Mouse (Mus musculus): ENCODE data around the gene Mbd3. TPM values are rescaled to one million over a fixed set of nuclear protein-coding genes. Genes with fewer than 3 reads are reported as not detected.

Mbd3 gene
- total and polyA plus RNA-seq, 2 experiments from 2014 or later, result 43.9 to 196 TPM

DNA sequence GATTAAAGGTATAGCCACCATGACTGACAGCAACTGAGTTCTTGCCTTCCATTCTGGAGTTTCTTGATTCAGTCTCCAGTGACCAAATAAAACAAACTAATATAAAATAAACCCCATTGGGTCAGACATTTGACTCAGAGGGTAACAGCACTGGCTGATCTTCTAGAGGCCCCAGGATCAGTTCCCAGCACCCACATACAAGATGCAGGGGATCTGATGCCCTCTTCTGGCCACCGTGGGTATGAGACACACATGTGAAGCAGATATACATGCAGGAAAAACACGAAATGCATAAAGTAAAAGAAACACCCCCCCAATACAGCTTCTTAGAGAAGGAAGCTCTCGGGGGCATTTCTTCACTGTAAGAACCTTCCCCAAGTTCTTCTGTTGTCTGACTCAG is 25.7 kb upstream of the Mbd3 start:
- 92% methylated on average over 3 of the region's 3 CpGs for WGBS
- no peak overlapping the region for H3K27ac ChIP-seq (ENCODE audit: low read depth, low read length)
- H3K4me3 ChIP-seq (ENCODE audit: low read depth, low read length), result no peak overlapping the region
- TF ChIP-seq CTCF (IDR thresholded peaks at IDR 0.05; ENCODE audit: low read depth), result no peak
- H3K36me3 ChIP-seq (ENCODE audit: insufficient read depth), result peaks cover 60% of the 10 kb centered on the region
- DNase-seq (no peak), ATAC-seq (no peak)
- H3K4me2 ChIP-seq (ENCODE audit: low read depth), result no peak overlapping the region
- H3K27me3 ChIP-seq (ENCODE audit: insufficient read depth, low read length), result no peaks in the 10 kb centered on the region
- no peak overlapping the region for H3K9ac ChIP-seq
- H3K4me1 ChIP-seq (ENCODE audit: insufficient read depth), result no peaks in the 10 kb centered on the region
- H3K9me3 ChIP-seq (ENCODE audit: low read length), result no peaks in the 10 kb centered on the region

DNA sequence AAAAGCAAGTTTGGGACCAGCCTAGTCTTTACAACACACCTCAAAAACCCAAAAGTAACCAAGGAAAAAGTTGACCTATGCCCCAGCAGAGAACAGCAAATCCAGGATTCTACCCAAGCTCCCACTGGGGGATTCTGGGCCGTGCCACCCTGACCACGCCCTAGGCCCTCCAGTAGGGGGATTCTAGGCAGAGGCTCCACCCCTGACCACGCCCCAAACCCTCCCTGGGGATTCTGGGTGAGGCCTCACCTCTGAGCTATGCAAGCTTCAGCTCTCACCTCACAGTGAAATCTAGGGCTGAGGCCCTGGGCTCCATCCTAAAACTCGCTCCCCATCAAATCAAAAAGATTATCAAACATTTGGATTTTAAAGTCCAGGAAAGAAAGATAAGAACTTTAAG is 24.2 kb upstream of the Mbd3 start:
- DNase-seq (no peak), ATAC-seq (no peak)
- Histone ChIP-seq H3K27me3 (ENCODE audit: insufficient read depth, low read length) (no peaks in the 10 kb centered on the region), H3K4me1 (ENCODE audit: insufficient read depth) (no peaks in the 10 kb centered on the region), H3K27ac (ENCODE audit: low read depth, low read length) (no peak overlapping the region), H3K9ac (no peak overlapping the region), H3K4me2 (ENCODE audit: low read depth) (no peak overlapping the region), H3K9me3 (ENCODE audit: low read length) (no peaks in the 10 kb centered on the region), H3K4me3 (ENCODE audit: low read depth, low read length) (no peak overlapping the region), H3K36me3 (ENCODE audit: insufficient read depth) (peaks cover 64% of the 10 kb centered on the region)
- no peak for TF ChIP-seq CTCF (IDR thresholded peaks at IDR 0.05; ENCODE audit: low read depth)
- 57% methylated on average over 4 of the region's 4 CpGs for whole genome bisulfite sequencing

DNA sequence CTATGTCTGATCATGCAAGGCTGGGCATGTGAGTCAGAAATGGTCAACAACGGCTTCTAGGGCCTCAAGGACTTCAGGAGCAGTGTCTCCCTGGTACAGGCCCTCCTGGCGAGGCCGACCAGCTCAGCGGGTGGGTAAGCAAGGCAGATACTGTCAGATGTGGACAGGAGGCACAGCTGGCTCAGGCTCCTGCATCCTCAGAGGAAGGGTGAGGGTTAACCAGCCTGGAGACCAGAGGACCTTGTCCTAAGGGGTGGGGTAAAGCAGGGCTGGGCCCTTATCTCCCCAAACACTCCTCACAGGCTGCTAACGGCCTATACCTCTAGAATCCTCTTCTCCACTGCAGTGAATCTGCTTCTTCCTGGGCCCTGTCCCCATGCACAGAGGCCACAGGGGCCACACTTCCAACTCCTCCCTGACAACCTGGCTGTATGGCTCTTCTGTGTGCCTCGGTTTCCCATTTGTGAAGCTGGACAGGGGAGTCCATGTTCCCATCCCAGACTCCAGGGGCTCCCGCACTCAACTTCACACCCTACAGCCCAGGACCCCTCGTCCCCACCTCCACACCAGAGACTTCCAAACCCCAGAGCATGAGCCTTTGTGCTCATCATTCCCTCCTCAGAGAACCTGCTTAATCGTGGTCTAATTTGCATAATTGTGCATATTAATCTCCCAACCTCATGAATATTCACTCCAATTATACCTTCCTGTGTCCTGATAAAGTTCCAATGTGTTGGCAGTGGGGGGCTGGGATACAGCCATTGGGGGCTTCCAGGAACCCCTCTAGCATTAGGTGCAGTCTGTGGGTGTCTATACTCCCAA is 22.5 kb upstream of the Mbd3 start:
- Histone ChIP-seq H3K27ac (ENCODE audit: low read depth, low read length) (peak overlapping the region; percentile 57), H3K4me2 (ENCODE audit: low read depth) (no peak overlapping the region), H3K4me3 (ENCODE audit: low read depth, low read length) (no peak overlapping the region), H3K4me1 (ENCODE audit: insufficient read depth) (no peaks in the 10 kb centered on the region), H3K9ac (peak overlapping the region; percentile 22; the same call in 1 of the 2 replicates), H3K27me3 (ENCODE audit: insufficient read depth, low read length) (no peaks in the 10 kb centered on the region), H3K9me3 (ENCODE audit: low read length) (no peaks in the 10 kb centered on the region), H3K36me3 (ENCODE audit: insufficient read depth) (peaks cover 66% of the 10 kb centered on the region)
- DNase-seq (no peak), ATAC-seq (peak; percentile 52; the same call in 1 of the 2 replicates)
- 66% methylated on average over 9 of the region's 9 CpGs for WGBS
- no peak for TF ChIP-seq CTCF (IDR thresholded peaks at IDR 0.05; ENCODE audit: low read depth)

DNA sequence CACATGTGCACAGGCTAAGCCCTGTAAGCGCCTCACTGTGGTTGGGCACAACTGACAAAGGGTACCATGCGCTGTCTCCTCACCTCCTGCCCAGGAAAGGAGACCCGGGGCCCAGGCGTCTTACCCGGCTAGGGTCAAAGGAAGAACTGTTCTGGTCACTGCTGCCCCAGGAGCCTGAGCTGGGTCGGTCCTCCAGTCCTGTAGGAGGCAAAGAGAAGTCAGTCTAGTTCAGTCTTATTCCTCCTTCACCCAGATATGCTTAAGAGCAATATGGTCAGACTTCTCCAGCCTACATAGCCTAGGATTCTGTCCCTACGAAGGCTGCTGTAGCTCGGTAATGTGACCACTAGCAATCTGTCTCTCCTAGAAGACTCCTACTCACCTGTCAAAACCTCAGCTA is 21.9 kb upstream of the Mbd3 start:
- H3K4me2 ChIP-seq (ENCODE audit: low read depth), result no peak overlapping the region
- H3K27ac ChIP-seq (ENCODE audit: low read depth, low read length), result 0 out of 2 replicates have a peak overlapping the region, but pooled peaks have one; percentile 57
- H3K27me3 ChIP-seq (ENCODE audit: insufficient read depth, low read length), result no peaks in the 10 kb centered on the region
- H3K4me3 ChIP-seq (ENCODE audit: low read depth, low read length), result no peak overlapping the region
- WGBS, result 94% methylated on average over 8 of the region's 8 CpGs
- no peak overlapping the region for H3K9ac ChIP-seq
- ATAC-seq, result no peak
- no peak for DNase-seq
- peaks cover 66% of the 10 kb centered on the region for H3K36me3 ChIP-seq (ENCODE audit: insufficient read depth)
- H3K4me1 ChIP-seq (ENCODE audit: insufficient read depth), result no peaks in the 10 kb centered on the region
- no peak for TF ChIP-seq CTCF (IDR thresholded peaks at IDR 0.05; ENCODE audit: low read depth)
- no peaks in the 10 kb centered on the region for H3K9me3 ChIP-seq (ENCODE audit: low read length)

GRCm38 (mm10) chr10:80420729-80421128 is 21.4 kb upstream of the Mbd3 start:
- Histone ChIP-seq H3K36me3 (ENCODE audit: insufficient read depth) (peaks cover 69% of the 10 kb centered on the region), H3K9me3 (ENCODE audit: low read length) (no peaks in the 10 kb centered on the region), H3K4me2 (ENCODE audit: low read depth) (no peak overlapping the region), H3K4me1 (ENCODE audit: insufficient read depth) (no peaks in the 10 kb centered on the region), H3K27ac (ENCODE audit: low read depth, low read length) (no peak overlapping the region), H3K4me3 (ENCODE audit: low read depth, low read length) (no peak overlapping the region), H3K27me3 (ENCODE audit: insufficient read depth, low read length) (no peaks in the 10 kb centered on the region), H3K9ac (no peak overlapping the region)
- DNase-seq, result no peak
- WGBS, result 88% methylated on average over 10 of the region's 10 CpGs
- ATAC-seq, result no peak
- no peak for TF ChIP-seq CTCF (IDR thresholded peaks at IDR 0.05; ENCODE audit: low read depth)

GRCm38 (mm10) chr10:80419419-80419818 is 20.1 kb upstream of the Mbd3 start:
- no peaks in the 10 kb centered on the region for H3K27me3 ChIP-seq (ENCODE audit: insufficient read depth, low read length)
- DNase-seq (no peak), ATAC-seq (no peak)
- peaks cover 71% of the 10 kb centered on the region for H3K36me3 ChIP-seq (ENCODE audit: insufficient read depth)
- H3K4me1 ChIP-seq (ENCODE audit: insufficient read depth), result no peaks in the 10 kb centered on the region
- no peak for TF ChIP-seq CTCF (IDR thresholded peaks at IDR 0.05; ENCODE audit: low read depth)
- H3K4me2 ChIP-seq (ENCODE audit: low read depth), result no peak overlapping the region
- 49% methylated on average over 8 of the region's 8 CpGs for WGBS
- 0 out of 2 replicates have a peak overlapping the region, but pooled peaks have one; percentile 22 for H3K9ac ChIP-seq
- H3K4me3 ChIP-seq (ENCODE audit: low read depth, low read length), result no peak overlapping the region
- H3K27ac ChIP-seq (ENCODE audit: low read depth, low read length), result no peak overlapping the region
- no peaks in the 10 kb centered on the region for H3K9me3 ChIP-seq (ENCODE audit: low read length)

DNA sequence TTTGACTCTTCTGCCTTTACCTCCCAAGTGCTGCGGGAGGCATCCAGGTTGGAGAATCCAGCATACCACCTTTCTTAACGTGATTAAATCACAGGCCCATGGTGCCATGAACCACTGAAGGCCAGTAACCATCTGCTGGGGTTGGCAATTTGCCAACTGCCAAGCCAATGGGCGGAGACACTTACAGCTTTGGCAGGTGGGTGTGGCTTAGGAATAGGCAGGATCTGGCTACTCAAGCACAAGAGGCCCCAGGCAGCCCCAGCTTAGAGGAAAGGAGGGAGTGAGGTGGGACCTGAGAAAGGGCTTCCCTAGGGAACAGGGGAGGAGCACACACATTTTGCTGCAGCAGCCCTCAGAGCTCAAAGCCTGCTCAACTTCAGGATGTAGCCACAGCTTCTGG is 19.0 kb upstream of the Mbd3 start:
- 30% methylated on average over 3 of the region's 3 CpGs for WGBS

More for the DNA sequence above, 19.0 kb upstream of the Mbd3 start:
- TF ChIP-seq CTCF (IDR thresholded peaks at IDR 0.05; ENCODE audit: low read depth), result no peak
- no peaks in the 10 kb centered on the region for H3K27me3 ChIP-seq (ENCODE audit: insufficient read depth, low read length)
- no peak overlapping the region for H3K4me3 ChIP-seq (ENCODE audit: low read depth, low read length)
- no peak overlapping the region for H3K27ac ChIP-seq (ENCODE audit: low read depth, low read length)
- H3K9me3 ChIP-seq (ENCODE audit: low read length), result no peaks in the 10 kb centered on the region
- H3K4me1 ChIP-seq (ENCODE audit: insufficient read depth), result no peaks in the 10 kb centered on the region
- H3K4me2 ChIP-seq (ENCODE audit: low read depth), result no peak overlapping the region
- no peak for ATAC-seq
- peaks cover 74% of the 10 kb centered on the region for H3K36me3 ChIP-seq (ENCODE audit: insufficient read depth)
- no peak overlapping the region for H3K9ac ChIP-seq
- peak; percentile 35 for DNase-seq
